Mouse (Mus musculus): ENCODE data around the gene Flt4.
"Not testable (repeated sequence)": the region's sequence is repeated elsewhere in the genome, so short reads cannot be mapped to it uniquely, and the experiment has no call there.

GRCm38 (mm10) chr11:49580452-49580851 is 28.6 kb upstream of the Flt4 start:
- TF ChIP-seq CTCF, EP300 (IDR thresholded peaks at IDR 0.05; ENCODE audit: low read depth): not testable (repeated sequence)

Measured in liver, postnatal 0 days (tissue).